Mouse (Mus musculus): Measurements from ENCODE around the gene Cntn1. TPM values are rescaled to one million over a fixed set of nuclear protein-coding genes. Genes with fewer than 3 reads are reported as not detected.
"Not testable (repeated sequence)": the region's sequence is repeated elsewhere in the genome, so short reads cannot be mapped to it uniquely, and the experiment has no call there.

Gene Cntn1
- polyA plus RNA-seq, 1 experiment, result 154 TPM

GRCm38 (mm10) chr15:92327111-92327510 lies 276.1 kb downstream of the Cntn1 start:
- TF ChIP-seq POLR2A (IDR thresholded peaks at IDR 0.05; ENCODE audit: borderline replicate concordance, insufficient read depth, low read length), result no peak
- TF ChIP-seq CTCF (IDR thresholded peaks at IDR 0.05; ENCODE audit: borderline replicate concordance, insufficient read depth, low read depth, low read length), result no peak
- WGBS, result 49% methylated on average over 7 of the region's 7 CpGs
- H3K4me1 ChIP-seq (ENCODE audit: control insufficient read depth, insufficient read depth, low read length), result no peaks in the 10 kb centered on the region
- H3K27me3 ChIP-seq (ENCODE audit: control insufficient read depth, insufficient read depth, low read length), result no peaks in the 10 kb centered on the region
- no peak overlapping the region for H3K27ac ChIP-seq (ENCODE audit: insufficient read depth, low read length)
- DNase-seq, result no peak
- no peak overlapping the region for H3K4me3 ChIP-seq (replicated peaks; ENCODE audit: insufficient read depth, low read depth, low read length)

DNA sequence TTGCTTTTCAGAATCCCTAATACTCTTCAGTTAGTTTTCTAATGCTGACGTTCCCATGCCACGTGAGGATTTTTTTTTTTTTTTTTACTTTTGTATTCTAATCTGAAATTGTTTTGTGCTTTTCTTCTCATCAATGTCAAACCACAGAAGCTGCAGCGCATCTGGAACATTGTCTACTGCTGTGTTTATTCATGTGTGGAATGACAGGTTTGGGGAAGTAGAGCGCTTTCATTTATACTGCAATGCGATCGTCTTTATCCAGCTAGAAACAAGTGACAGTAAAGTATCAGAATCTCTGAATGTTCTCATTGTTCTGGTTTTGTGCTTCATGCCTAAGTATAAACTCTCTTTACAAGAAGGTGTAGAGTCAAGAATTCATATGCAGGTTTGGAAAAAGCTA lies 289.3 kb downstream of the Cntn1 start:
- Histone ChIP-seq H3K27me3 (ENCODE audit: control insufficient read depth, insufficient read depth, low read length) (no peaks in the 10 kb centered on the region), H3K4me1 (ENCODE audit: control insufficient read depth, insufficient read depth, low read length) (no peaks in the 10 kb centered on the region), H3K27ac (ENCODE audit: insufficient read depth, low read length) (no peak overlapping the region), H3K4me3 (replicated peaks; ENCODE audit: insufficient read depth, low read depth, low read length) (no peak overlapping the region)
- no peak for DNase-seq
- WGBS, result 48% methylated on average over 6 of the region's 6 CpGs
- TF ChIP-seq CTCF (IDR thresholded peaks at IDR 0.05; ENCODE audit: borderline replicate concordance, insufficient read depth, low read depth, low read length) (no peak), POLR2A (IDR thresholded peaks at IDR 0.05; ENCODE audit: borderline replicate concordance, insufficient read depth, low read length) (no peak)

- TF ChIP-seq CTCF (IDR thresholded peaks at IDR 0.05; ENCODE audit: borderline replicate concordance, insufficient read depth, low read depth, low read length) (no peak), POLR2A (IDR thresholded peaks at IDR 0.05; ENCODE audit: borderline replicate concordance, insufficient read depth, low read length) (no peak)
- no peaks in the 10 kb centered on the region for H3K27me3 ChIP-seq (ENCODE audit: control insufficient read depth, insufficient read depth, low read length)
These were observed 290.5 kb downstream of the Cntn1 start for GRCm38 (mm10) chr15:92341424-92341823.

GRCm38 (mm10) chr15:92344136-92344869 lies 293.3 kb downstream of the Cntn1 start:
- H3K4me3 ChIP-seq (replicated peaks; ENCODE audit: insufficient read depth, low read depth, low read length), result no peak overlapping the region
- TF ChIP-seq CTCF (IDR thresholded peaks at IDR 0.05; ENCODE audit: borderline replicate concordance, insufficient read depth, low read depth, low read length) (no peak), POLR2A (IDR thresholded peaks at IDR 0.05; ENCODE audit: borderline replicate concordance, insufficient read depth, low read length) (no peak)
- WGBS, result 82% methylated on average over 23 of the region's 23 CpGs
- no peaks in the 10 kb centered on the region; the same call in 1 of the 2 replicates for H3K4me1 ChIP-seq (ENCODE audit: control insufficient read depth, insufficient read depth, low read length)
- no peak overlapping the region for H3K27ac ChIP-seq (ENCODE audit: insufficient read depth, low read length)
- DNase-seq, result no peak
- no peaks in the 10 kb centered on the region for H3K27me3 ChIP-seq (ENCODE audit: control insufficient read depth, insufficient read depth, low read length)

More at GRCm38 (mm10) chr15:92341424-92341823, 290.5 kb downstream of the Cntn1 start:
- 88% methylated on average over 2 of the region's 2 CpGs for WGBS
- no peak overlapping the region for H3K4me3 ChIP-seq (replicated peaks; ENCODE audit: insufficient read depth, low read depth, low read length)
- no peak overlapping the region for H3K27ac ChIP-seq (ENCODE audit: insufficient read depth, low read length)
- DNase-seq, result no peak
- H3K4me1 ChIP-seq (ENCODE audit: control insufficient read depth, insufficient read depth, low read length), result no peaks in the 10 kb centered on the region

DNA sequence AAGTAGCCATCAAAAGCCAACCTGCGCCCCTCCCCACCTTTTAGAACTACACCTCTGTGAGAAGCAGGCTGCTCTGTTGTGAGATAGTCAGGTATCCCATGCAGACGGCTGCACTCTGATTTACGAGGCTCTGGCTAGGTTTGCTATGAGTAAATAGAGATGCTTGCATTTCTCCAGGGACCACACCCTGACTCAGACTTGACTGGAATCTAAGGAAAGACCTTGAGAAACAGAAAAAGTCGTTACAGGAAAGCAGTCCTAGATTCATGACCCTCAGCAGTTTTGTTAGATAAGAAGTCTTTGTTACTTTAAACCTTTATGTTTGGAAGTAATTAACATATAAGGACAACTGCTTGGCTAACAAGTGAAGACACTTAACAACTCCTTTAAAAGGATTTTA lies 296.5 kb downstream of the Cntn1 start:
- DNase-seq, result no peak
- WGBS, result 77% methylated on average over 4 of the region's 4 CpGs
- no peak overlapping the region for H3K27ac ChIP-seq (ENCODE audit: insufficient read depth, low read length)

GRCm38 (mm10) chr15:92347902-92348301 lies 296.9 kb downstream of the Cntn1 start:
- no peak for TF ChIP-seq CTCF (IDR thresholded peaks at IDR 0.05; ENCODE audit: borderline replicate concordance, insufficient read depth, low read depth, low read length)
- TF ChIP-seq POLR2A (IDR thresholded peaks at IDR 0.05; ENCODE audit: borderline replicate concordance, insufficient read depth, low read length), result no peak
- no peaks in the 10 kb centered on the region for H3K27me3 ChIP-seq (ENCODE audit: control insufficient read depth, insufficient read depth, low read length)
- DNase-seq, result no peak
- WGBS, result 34% methylated on average over 3 of the region's 3 CpGs
- no peak overlapping the region for H3K4me3 ChIP-seq (replicated peaks; ENCODE audit: insufficient read depth, low read depth, low read length)
- H3K27ac ChIP-seq (ENCODE audit: insufficient read depth, low read length), result no peak overlapping the region
- no peaks in the 10 kb centered on the region; the same call in 1 of the 2 replicates for H3K4me1 ChIP-seq (ENCODE audit: control insufficient read depth, insufficient read depth, low read length)

More for the DNA sequence above, 296.5 kb downstream of the Cntn1 start:
- H3K4me1 ChIP-seq (ENCODE audit: control insufficient read depth, insufficient read depth, low read length), result no peaks in the 10 kb centered on the region; the same call in 1 of the 2 replicates
- no peak for TF ChIP-seq POLR2A (IDR thresholded peaks at IDR 0.05; ENCODE audit: borderline replicate concordance, insufficient read depth, low read length)
- TF ChIP-seq CTCF (IDR thresholded peaks at IDR 0.05; ENCODE audit: borderline replicate concordance, insufficient read depth, low read depth, low read length), result no peak
- H3K4me3 ChIP-seq (replicated peaks; ENCODE audit: insufficient read depth, low read depth, low read length), result no peak overlapping the region
- no peaks in the 10 kb centered on the region for H3K27me3 ChIP-seq (ENCODE audit: control insufficient read depth, insufficient read depth, low read length)

DNA sequence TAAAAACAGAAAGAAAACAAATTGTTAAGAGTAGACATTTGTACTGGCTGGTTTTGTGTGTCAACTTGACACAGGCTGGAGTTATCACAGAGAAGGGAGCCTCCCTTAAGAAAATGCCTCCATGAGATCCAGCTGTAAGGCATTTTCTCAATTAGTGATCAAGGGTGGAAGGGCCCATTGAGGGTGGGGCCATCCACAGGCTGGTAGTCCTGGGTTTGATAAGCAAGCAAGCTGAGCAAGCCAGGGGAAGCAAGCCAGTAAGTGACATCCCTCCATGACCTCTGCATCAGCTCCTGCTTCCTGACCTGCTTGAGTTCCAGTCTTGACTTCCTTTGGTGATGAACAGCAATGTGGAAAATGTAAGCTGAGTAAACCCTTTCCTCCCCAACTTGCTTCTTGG lies 297.5 kb downstream of the Cntn1 start:
- H3K4me3 ChIP-seq (replicated peaks; ENCODE audit: insufficient read depth, low read depth, low read length); H3K27me3 ChIP-seq (ENCODE audit: control insufficient read depth, insufficient read depth, low read length); DNase-seq; H3K4me1 ChIP-seq (ENCODE audit: control insufficient read depth, insufficient read depth, low read length); H3K27ac ChIP-seq (ENCODE audit: insufficient read depth, low read length): not testable (repeated sequence)

DNA sequence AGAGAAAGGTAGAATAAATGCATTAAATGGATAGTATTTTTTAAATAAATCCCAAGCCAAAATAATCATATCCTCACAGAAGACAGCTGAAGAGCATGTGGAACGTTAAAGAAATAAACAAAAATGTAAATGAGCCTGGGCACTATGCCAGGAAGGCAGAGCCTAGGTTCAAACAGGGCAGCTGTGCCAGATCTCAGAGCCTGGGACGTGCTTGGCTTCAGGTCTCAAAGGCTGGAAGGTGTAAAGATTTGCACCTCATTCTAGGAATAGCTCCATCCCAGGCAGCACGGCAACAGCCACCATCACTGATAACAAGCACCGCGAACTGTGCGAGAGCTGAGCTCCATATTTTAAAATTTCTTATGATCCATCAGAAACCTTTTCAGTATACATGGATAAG lies 313.2 kb downstream of the Cntn1 start:
- H3K27me3 ChIP-seq (ENCODE audit: control insufficient read depth, insufficient read depth, low read length), result no peaks in the 10 kb centered on the region
- no peaks in the 10 kb centered on the region for H3K4me1 ChIP-seq (ENCODE audit: control insufficient read depth, insufficient read depth, low read length)
- WGBS, result 42% methylated on average over 6 of the region's 6 CpGs
- H3K4me3 ChIP-seq (replicated peaks; ENCODE audit: insufficient read depth, low read depth, low read length), result no peak overlapping the region
- no peak for DNase-seq
- no peak overlapping the region for H3K27ac ChIP-seq (ENCODE audit: insufficient read depth, low read length)
- TF ChIP-seq CTCF (IDR thresholded peaks at IDR 0.05; ENCODE audit: borderline replicate concordance, insufficient read depth, low read depth, low read length) (no peak), POLR2A (IDR thresholded peaks at IDR 0.05; ENCODE audit: borderline replicate concordance, insufficient read depth, low read length) (no peak)
